Mouse (Mus musculus) liver, embryonic 11.5 days (tissue): ENCODE data around the gene Gm49366. TPM values are rescaled to one million over a fixed set of nuclear protein-coding genes. Genes with fewer than 3 reads are reported as not detected.
"Not testable (repeated sequence)": the region's sequence is repeated elsewhere in the genome, so short reads cannot be mapped to it uniquely, and the experiment has no call there.

Source experiments
- ATAC-seq: fragments of 200-750 bp; cut with Nextera tagmentation; replicated peaks from 2 replicates; pipeline ENCODE4 v1.8.0; 2017; ENCODE audit warnings: moderate number of reproducible peaks, mild to moderate bottlenecking, moderate TSS enrichment, moderate library complexity; ENCODE audit not compliant: low FRiP score
- DNase-seq: peaks from one replicate; pipeline ENCODE4 v3.0.0-alpha.2; 2017; ENCODE audit warnings: low spot score
- H3K27ac ChIP-seq: fragments of 300-500 bp; sonication (generic); 2 replicates; pipeline ENCODE4 v1.5.1; 2014; ENCODE audit warnings: mild to moderate bottlenecking, low read depth, low read length, control low read depth
- H3K27me3 ChIP-seq: fragments of 300-500 bp; sonication (generic); replicated peaks from 2 replicates; pipeline ENCODE4 v1.6.1; 2014; ENCODE audit warnings: low read length, mixed read lengths; ENCODE audit not compliant: control insufficient read depth, insufficient read depth
- H3K36me3 ChIP-seq: fragments of 300-500 bp; sonication (generic); 2 replicates; pipeline ENCODE4 v1.6.1; 2014; ENCODE audit warnings: mild to moderate bottlenecking, low read length, moderate library complexity, mixed read lengths; ENCODE audit not compliant: control insufficient read depth, insufficient read depth
- H3K4me1 ChIP-seq: fragments of 300-500 bp; sonication (generic); replicated peaks from 2 replicates; pipeline ENCODE4 v1.6.1; 2014; ENCODE audit warnings: low read length, mixed read lengths; ENCODE audit not compliant: control insufficient read depth, insufficient read depth
- H3K4me2 ChIP-seq: fragments of 300-500 bp; sonication (generic); 2 replicates; pipeline ENCODE4 v1.6.1; 2014; ENCODE audit warnings: mild to moderate bottlenecking, control low read depth, moderate library complexity
- H3K4me3 ChIP-seq: fragments of 300-500 bp; sonication (generic); 2 replicates; pipeline ENCODE4 v1.5.1; 2014; ENCODE audit warnings: low read depth, low read length, control low read depth
- H3K9ac ChIP-seq: fragments of 300-500 bp; sonication (generic); 2 replicates; pipeline ENCODE4 v1.6.1; 2014; ENCODE audit warnings: low read depth, low read length, control low read depth
- H3K9me3 ChIP-seq: fragments of 300-500 bp; sonication (generic); 2 replicates; pipeline ENCODE4 v1.6.1; 2016; ENCODE audit warnings: low read length, inconsistent platforms, mixed read lengths; ENCODE audit not compliant: control insufficient read depth
- WGBS: fragments of 180-500 bp; shearing (Covaris S2); extraction: QIAGEN DNeasy Blood & Tissue Kit; methylation state at CpG from one replicate; pipeline ENCODE4 v1.1.7; 2014; 5-methylcytosine and 5-hydroxymethylcytosine counted together
- polyA plus RNA-seq: library from polyadenylated mRNA; unstranded; fragments of >200 nt; fragmentation: Nextera tagmentation; extraction: Ambion mirVana; gene quantifications from 2 replicates; pipeline ENCODE4 v1.2.1, GENCODE M21; 2014

Gene Gm49366
- polyA plus RNA-seq, 1 experiment from 2014 or later, result not detected

DNA sequence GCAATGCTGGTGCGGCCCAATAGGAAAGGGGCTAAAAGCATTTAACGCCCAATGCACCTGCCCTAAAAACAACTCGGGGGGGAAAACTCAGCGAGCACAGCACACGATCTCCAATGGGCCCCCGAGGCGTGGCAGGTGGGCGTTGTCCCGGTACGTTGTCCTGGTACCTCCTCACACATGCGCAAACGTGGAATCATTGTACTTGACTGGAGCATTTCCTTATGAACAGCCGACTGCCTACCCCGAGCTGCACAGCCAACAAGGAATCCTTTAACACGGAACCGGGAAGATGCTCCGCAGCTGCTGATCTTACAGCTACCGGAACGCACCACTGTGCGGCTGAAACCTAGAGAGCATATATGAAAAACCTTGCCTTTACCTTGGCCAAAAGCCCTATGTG is 23.6 kb downstream of the Gm49366 start:
- WGBS, result 85% methylated on average over 20 of the region's 20 CpGs
- Histone ChIP-seq H3K27ac (no peak overlapping the region), H3K4me1 (no peaks in the 10 kb centered on the region), H3K4me2 (no peak overlapping the region), H3K9ac (no peak overlapping the region), H3K4me3 (no peak overlapping the region), H3K9me3 (no peaks in the 10 kb centered on the region), H3K27me3 (0 out of 2 replicates have a peak, but pooled peaks cover 4% of the 10 kb centered on the region), H3K36me3 (no peaks in the 10 kb centered on the region)
- DNase-seq, result no peak
- no peak for ATAC-seq

- WGBS, result 64% methylated on average over 5 of the region's 5 CpGs
- H3K9ac ChIP-seq, result no peak overlapping the region
- H3K4me2 ChIP-seq, result no peak overlapping the region
- no peak overlapping the region for H3K27ac ChIP-seq
- ATAC-seq (no peak), DNase-seq (no peak)
- H3K4me3 ChIP-seq, result no peak overlapping the region
- H3K27me3 ChIP-seq, result peaks cover 9% of the 10 kb centered on the region
- H3K36me3 ChIP-seq, result no peaks in the 10 kb centered on the region
- H3K9me3 ChIP-seq, result no peaks in the 10 kb centered on the region
- H3K4me1 ChIP-seq, result no peaks in the 10 kb centered on the region
Observed at GRCm38 (mm10) chr12:84063228-84063627, 24.5 kb downstream of the Gm49366 start.

DNA sequence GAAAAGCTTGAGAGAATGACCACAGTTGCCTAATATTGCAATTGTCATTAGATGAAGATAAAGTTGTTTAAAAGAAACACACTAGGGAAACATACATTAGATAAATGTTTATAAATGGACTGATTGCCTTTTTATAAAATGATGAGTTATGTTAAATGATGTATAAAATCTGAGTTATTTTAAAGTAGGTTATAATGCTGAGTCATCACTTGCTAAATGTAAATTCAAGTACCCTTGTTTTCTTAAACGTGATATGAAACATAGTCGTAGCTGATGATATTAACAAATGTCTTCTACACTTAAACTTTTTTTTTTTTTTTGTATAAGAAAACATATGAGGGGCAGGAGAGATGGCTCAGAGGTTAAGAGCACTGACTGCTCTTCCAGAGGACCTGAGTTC is 25.1 kb downstream of the Gm49366 start:
- H3K4me1 ChIP-seq, result no peaks in the 10 kb centered on the region
- no peaks in the 10 kb centered on the region for H3K9me3 ChIP-seq
- H3K4me3 ChIP-seq, result no peak overlapping the region
- H3K27ac ChIP-seq, result no peak overlapping the region
- H3K4me2 ChIP-seq, result no peak overlapping the region
- no peaks in the 10 kb centered on the region for H3K36me3 ChIP-seq
- H3K9ac ChIP-seq, result no peak overlapping the region
- DNase-seq (no peak), ATAC-seq (no peak)
- H3K27me3 ChIP-seq, result peaks cover 15% of the 10 kb centered on the region
- 69% methylated on average over 2 of the region's 2 CpGs for WGBS

DNA sequence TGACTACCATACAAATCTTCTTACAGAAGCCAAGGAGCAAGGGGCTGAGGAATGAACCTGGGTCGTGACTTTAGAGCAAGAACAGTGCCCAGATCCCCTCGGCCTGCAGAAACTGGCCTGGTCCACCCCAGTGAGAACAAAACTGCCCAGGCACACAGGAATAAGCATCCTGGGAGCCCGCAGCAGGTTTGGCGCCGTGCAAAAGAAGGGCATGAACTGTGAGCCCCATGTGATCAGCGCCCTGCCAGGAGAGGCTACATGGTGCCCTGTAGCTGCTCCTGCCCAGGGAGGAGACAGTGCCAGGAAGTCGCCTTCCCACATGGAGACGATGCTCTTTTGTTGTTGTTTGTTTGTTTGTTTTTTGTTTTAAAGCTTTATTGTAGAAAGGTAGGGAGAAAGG is 25.9 kb downstream of the Gm49366 start:
- WGBS, result 68% methylated on average over 8 of the region's 8 CpGs
- no peak for ATAC-seq

GRCm38 (mm10) chr12:84067752-84068151 is 29.0 kb downstream of the Gm49366 start:
- Histone ChIP-seq H3K27me3 (peaks cover 40% of the 10 kb centered on the region), H3K9me3 (no peaks in the 10 kb centered on the region), H3K4me1 (no peaks in the 10 kb centered on the region), H3K4me3 (no peak overlapping the region), H3K36me3 (no peaks in the 10 kb centered on the region), H3K9ac (no peak overlapping the region), H3K4me2 (no peak overlapping the region), H3K27ac (no peak overlapping the region)
- DNase-seq (no peak), ATAC-seq (no peak)
- WGBS, result 68% methylated on average over 4 of the region's 4 CpGs

More for the DNA sequence above, 25.9 kb downstream of the Gm49366 start:
- Histone ChIP-seq H3K4me3 (no peak overlapping the region), H3K27me3 (peaks cover 23% of the 10 kb centered on the region), H3K4me2 (no peak overlapping the region), H3K27ac (no peak overlapping the region), H3K36me3 (no peaks in the 10 kb centered on the region), H3K9ac (no peak overlapping the region), H3K4me1 (no peaks in the 10 kb centered on the region), H3K9me3 (no peaks in the 10 kb centered on the region)
- no peak for DNase-seq

DNA sequence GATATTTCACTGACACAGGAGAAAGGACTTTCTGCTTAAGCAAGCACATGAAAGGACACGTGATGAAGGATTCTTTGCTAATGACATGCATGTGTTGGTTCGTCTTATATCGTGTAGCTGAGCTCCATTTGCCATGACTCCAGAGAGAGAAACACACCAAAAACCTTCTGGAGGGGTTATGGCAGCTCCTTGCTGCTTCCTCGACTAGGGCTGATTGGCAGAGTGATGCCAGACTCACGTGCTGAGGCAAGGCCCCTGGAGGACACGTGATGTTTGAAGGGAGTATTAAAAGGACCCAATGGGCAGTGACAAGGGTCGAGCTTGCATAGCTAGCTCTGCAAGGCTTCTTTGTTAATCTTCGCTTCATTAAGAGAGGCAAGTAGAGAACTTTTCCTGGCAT is 29.6 kb downstream of the Gm49366 start:
- peaks cover 40% of the 10 kb centered on the region for H3K27me3 ChIP-seq
- no peak overlapping the region for H3K4me3 ChIP-seq
- no peak overlapping the region for H3K27ac ChIP-seq
- 61% methylated on average over 8 of the region's 8 CpGs for WGBS
- H3K4me1 ChIP-seq, result no peaks in the 10 kb centered on the region
- no peak for ATAC-seq
- H3K4me2 ChIP-seq, result no peak overlapping the region
- no peak for DNase-seq
- no peaks in the 10 kb centered on the region for H3K36me3 ChIP-seq
- H3K9ac ChIP-seq, result no peak overlapping the region
- H3K9me3 ChIP-seq, result no peaks in the 10 kb centered on the region

DNA sequence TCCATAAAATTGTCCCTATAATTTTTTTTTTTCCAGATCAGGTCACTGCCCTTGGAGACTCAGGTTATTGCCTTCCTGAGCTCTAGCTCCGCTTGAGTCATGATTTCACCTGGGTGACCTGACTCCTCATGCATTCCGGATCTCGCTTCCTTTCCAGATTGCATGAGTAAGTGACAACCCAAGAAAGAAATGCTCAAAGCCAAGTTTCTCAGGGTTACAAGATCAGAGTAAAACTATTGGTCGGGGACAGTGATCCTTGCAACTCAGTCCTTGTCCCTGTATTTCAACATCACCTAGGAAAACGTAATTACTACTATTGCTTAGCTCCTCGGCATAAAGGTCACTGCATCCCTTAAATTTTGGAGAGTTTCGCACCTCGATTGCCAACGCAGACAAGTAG is 30.3 kb downstream of the Gm49366 start, which contains the start of gene Acot5:
Acot5 (plus strand) TSS at position 340 of the 400 bp plus-strand sequence.
- Histone ChIP-seq H3K36me3 (no peaks in the 10 kb centered on the region), H3K27ac (no peak within 1 kb of the TSS), H3K4me3 (peak within 1 kb of the TSS; percentile 40), H3K27me3 (peaks cover 40% of the 10 kb centered on the region), H3K9me3 (no peaks in the 10 kb centered on the region), H3K4me2 (peak within 1 kb of the TSS; percentile 61), H3K4me1 (no peaks in the 10 kb centered on the region), H3K9ac (no peak within 1 kb of the TSS)
- DNase-seq, result no peak
- no peak for ATAC-seq
- WGBS, result 46% methylated on average over 9 of the region's 9 CpGs

DNA sequence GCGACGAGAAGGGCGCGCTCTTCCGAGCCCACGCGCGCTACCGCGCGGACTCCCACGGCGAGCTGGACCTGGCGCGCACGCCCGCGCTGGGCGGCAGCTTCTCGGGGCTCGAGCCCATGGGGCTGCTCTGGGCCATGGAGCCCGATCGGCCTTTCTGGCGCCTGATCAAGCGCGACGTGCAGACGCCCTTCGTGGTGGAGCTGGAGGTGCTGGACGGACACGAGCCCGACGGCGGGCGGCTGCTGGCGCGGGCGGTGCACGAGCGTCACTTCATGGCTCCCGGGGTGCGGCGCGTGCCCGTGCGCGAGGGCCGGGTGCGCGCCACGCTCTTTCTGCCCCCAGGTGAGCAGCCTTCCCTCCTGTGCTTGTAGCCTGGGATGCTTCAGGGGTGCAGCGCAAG is 30.8 kb downstream of the Gm49366 start:
- not testable (repeated sequence) for H3K4me1 ChIP-seq, H3K9ac ChIP-seq, H3K27ac ChIP-seq, H3K9me3 ChIP-seq, H3K36me3 ChIP-seq, DNase-seq, ATAC-seq
- H3K27me3 ChIP-seq, result peaks cover 40% of the 10 kb centered on the region
- H3K4me2 ChIP-seq, result peak overlapping the region; percentile 61
- WGBS, result 4% methylated on average over 32 of the region's 52 CpGs
- H3K4me3 ChIP-seq, result peak overlapping the region; percentile 40

- no peak overlapping the region for H3K4me3 ChIP-seq
- H3K4me2 ChIP-seq, result no peak overlapping the region
- ATAC-seq, result no peak
- 83% methylated on average over 2 of the region's 2 CpGs for WGBS
- no peaks in the 10 kb centered on the region for H3K4me1 ChIP-seq
- H3K27me3 ChIP-seq, result peaks cover 39% of the 10 kb centered on the region
- DNase-seq, result no peak
- H3K9me3 ChIP-seq, result no peaks in the 10 kb centered on the region
- H3K9ac ChIP-seq, result no peak overlapping the region
- no peaks in the 10 kb centered on the region for H3K36me3 ChIP-seq
- H3K27ac ChIP-seq, result no peak overlapping the region
Observed at GRCm38 (mm10) chr12:84071696-84072095, 33.0 kb downstream of the Gm49366 start.
